13 mouse cellular contexts compared by ENCODE assay signal in genomic region chr8:12432546-12432945, GRCm38 (mm10). TPM values are rescaled to one million over a fixed set of nuclear protein-coding genes. Genes with fewer than 3 reads are reported as not detected.
DNase-seq lines count a peak whose midpoint lies in the region; ATAC-seq and TF ChIP-seq lines count a peak whose summit lies in the region.
"Had no signal": no experiment of that assay in that cellular context is flagged by ENCODE, and none has a peak within 500 bp of the region (broad histone marks: within the 10 kb centered on the region; RNA-seq: fewer than 3 reads in every experiment).

No protein-coding gene starts in this region.

- no peak for ATAC-seq in heart, embryonic 12.5 days (ENCODE audit: insufficient number of reproducible peaks, low FRiP score)
- ATAC-seq in forebrain, embryonic 13.5 days, result peak; percentile 41; the same call in 1 of the 2 replicates
- ATAC-seq in midbrain, embryonic 13.5 days, result no peak

- no peaks in the 10 kb centered on the region for H3K36me3 ChIP-seq in heart, embryonic 12.5 days
- no peaks in the 10 kb centered on the region for H3K36me3 ChIP-seq in forebrain, embryonic 13.5 days (ENCODE audit: poor library complexity, severe bottlenecking)
- no peaks in the 10 kb centered on the region for H3K36me3 ChIP-seq in midbrain, embryonic 13.5 days

- peaks cover 86% of the 10 kb centered on the region for H3K27me3 ChIP-seq in heart, embryonic 12.5 days (replicated peaks)
- peaks cover 15% of the 10 kb centered on the region; the same call in 1 of the 2 replicates for H3K27me3 ChIP-seq in forebrain, embryonic 13.5 days
- H3K27me3 ChIP-seq in midbrain, embryonic 13.5 days, result peaks cover 74% of the 10 kb centered on the region

- no peak overlapping the region for H3K4me2 ChIP-seq in heart, embryonic 12.5 days
- peak overlapping the region; percentile 23; the same call in 1 of the 2 replicates for H3K4me2 ChIP-seq in forebrain, embryonic 13.5 days
- H3K4me2 ChIP-seq in midbrain, embryonic 13.5 days (replicated peaks), result no peak overlapping the region
- H3K4me2 ChIP-seq: liver, embryonic 11.5 days had no signal

- intact Hi-C loops in heart, postnatal 10 days (cut with DNase I), result no loop called here

- H3K27ac ChIP-seq in heart, embryonic 12.5 days (ENCODE audit: poor library complexity, severe bottlenecking), result no peak overlapping the region
- peak overlapping the region; percentile 95 for H3K27ac ChIP-seq in forebrain, embryonic 13.5 days
- peak overlapping the region; percentile 63 for H3K27ac ChIP-seq in midbrain, embryonic 13.5 days

- H3K9me3 ChIP-seq in heart, embryonic 12.5 days (replicated peaks), result no peaks in the 10 kb centered on the region
- no peaks in the 10 kb centered on the region for H3K9me3 ChIP-seq in forebrain, embryonic 13.5 days (replicated peaks)
- H3K9me3 ChIP-seq in midbrain, embryonic 13.5 days, result no peaks in the 10 kb centered on the region

- H3K9ac ChIP-seq in heart, embryonic 12.5 days, result no peak overlapping the region
- no peak overlapping the region for H3K9ac ChIP-seq in forebrain, embryonic 13.5 days
- H3K9ac ChIP-seq in midbrain, embryonic 13.5 days (replicated peaks), result no peak overlapping the region

- H3K4me1 ChIP-seq in heart, embryonic 12.5 days (replicated peaks), result peaks cover 21% of the 10 kb centered on the region
- H3K4me1 ChIP-seq in forebrain, embryonic 13.5 days, result peaks cover 77% of the 10 kb centered on the region
- peaks cover 59% of the 10 kb centered on the region for H3K4me1 ChIP-seq in midbrain, embryonic 13.5 days (replicated peaks)

- WGBS in heart, embryonic 12.5 days, result 62% methylated on average over 7 of the region's 7 CpGs
- WGBS in forebrain, embryonic 13.5 days, result 27% methylated on average over 7 of the region's 7 CpGs
- 12% methylated on average over 7 of the region's 7 CpGs for WGBS in midbrain, embryonic 13.5 days

- peak; percentile 19 to 56 for DNase-seq in heart, postnatal 10 days
- DNase-seq in brain, embryonic 14.5 days (ENCODE audit: low read depth), result peak; percentile 85
- DNase-seq in left cerebral cortex, adult 18-20 months (ENCODE audit: low spot score in 2 of 2), result no peak
- no peak for DNase-seq in lung, postnatal 36 days
- DNase-seq in left cerebral cortex, adult 8-10 months (ENCODE audit: low spot score in 2 of 2), result no peak
- DNase-seq: gastrocnemius, postnatal 36 days; thymus, postnatal 25 days had no signal

- no peak for TF ChIP-seq POLR2A in brain, embryonic 14.5 days (IDR thresholded peaks at IDR 0.05; ENCODE audit: borderline replicate concordance, extremely low read depth, insufficient read depth, insufficient read length, poor library complexity, severe bottlenecking)

- TF ChIP-seq CTCF in brain, embryonic 14.5 days (IDR thresholded peaks at IDR 0.05; ENCODE audit: borderline replicate concordance, extremely low read depth, insufficient read depth, insufficient read length), result no peak

- no peak overlapping the region for H3K4me3 ChIP-seq in heart, embryonic 12.5 days
- no peak overlapping the region for H3K4me3 ChIP-seq in forebrain, embryonic 13.5 days
- no peak overlapping the region for H3K4me3 ChIP-seq in midbrain, embryonic 13.5 days (replicated peaks)

RNA-seq across cellular contexts. Expression of gene Sox1, which starts 37.5 kb away (rescaled TPM):
- not detected for total RNA-seq in heart, postnatal 10 days (2021)
- not detected in 2 replicates for polyA plus RNA-seq in heart, embryonic 12.5 days (2016; fragmentation: Nextera tagmentation; extraction: Ambion mirVana)
- 23.5 and 30.1 TPM in 2 replicates for polyA plus RNA-seq in brain, embryonic 14.5 days (2012; rRNA removed)
- 7.7 and 8.8 TPM in 2 replicates for polyA plus RNA-seq in forebrain, embryonic 13.5 days (2015; fragmentation: Nextera tagmentation; extraction: Ambion mirVana)
- 3.1 and 3.6 TPM in 2 replicates for polyA plus RNA-seq in midbrain, embryonic 13.5 days (2015; fragmentation: Nextera tagmentation; extraction: Ambion mirVana)
- total RNA-seq in left cerebral cortex, adult 18-20 months (2021), result 10 to 100 TPM in 1 of 2 experiments, 1 to 10 TPM in 1; 9.4 to 10.6 TPM
- 10 to 100 TPM; 10.9 to 14.2 (median 13.0) TPM for total RNA-seq in left cerebral cortex, adult 8-10 months (2022)
- total RNA-seq: gastrocnemius, postnatal 36 days had no signal
- polyA plus RNA-seq: heart, postnatal 0 days; kidney, embryonic 14.5 days; liver, embryonic 11.5 days had no signal

Comparison
In these comparisons a context has a peak if more than half of its experiments do, and no peak if none do; other contexts are left out.
1. DNase-seq: peak in heart, postnatal 10 days (2 of 2) and brain, embryonic 14.5 days (single experiment); none in left cerebral cortex, adult 18-20 months (0 of 2), lung, postnatal 36 days (single experiment) and left cerebral cortex, adult 8-10 months (0 of 2).